In the genomic region with DNA sequence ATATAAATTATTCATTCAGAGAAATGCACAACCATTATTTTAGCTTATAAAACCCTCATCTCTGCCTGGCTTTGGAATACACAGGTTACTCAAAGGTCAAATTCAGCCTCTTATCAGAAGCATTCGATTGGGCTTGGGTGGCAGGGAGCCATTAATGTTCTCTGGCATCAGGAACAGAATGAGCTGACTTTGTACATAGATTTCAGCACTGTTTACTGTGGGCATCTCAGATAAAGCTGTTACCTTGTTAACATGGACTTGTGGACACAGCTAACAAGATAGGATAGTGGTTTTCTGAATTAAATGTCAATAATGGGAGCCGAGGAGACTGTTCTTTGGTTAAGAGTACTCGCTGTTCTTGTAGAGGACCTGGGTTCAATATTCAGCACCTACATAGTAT, we compare ENCODE assay signal across 16 mouse cellular contexts. TPM values are rescaled to one million over a fixed set of nuclear protein-coding genes. Genes with fewer than 3 reads are reported as not detected.
DNase-seq lines count a peak whose midpoint lies in the region; ATAC-seq and TF ChIP-seq lines count a peak whose summit lies in the region.
"Not testable (repeated sequence)": the region's sequence is repeated elsewhere in the genome, so short reads cannot be mapped to it uniquely, and the experiment has no call there.
"Had no signal": no experiment of that assay in that cellular context is flagged by ENCODE, and none has a peak within 500 bp of the region (broad histone marks: within the 10 kb centered on the region; RNA-seq: fewer than 3 reads in every experiment).

No protein-coding gene starts in this region.

- 14% methylated on average over 3 of the region's 3 CpGs for WGBS in liver, adult 2 months
- 44% methylated on average over 3 of the region's 3 CpGs for WGBS in liver, embryonic 16.5 days (ENCODE audit: insufficient replicate concordance)
- WGBS in liver, postnatal 0 days (ENCODE audit: insufficient replicate concordance): 48% methylated on average over 3 of the region's 3 CpGs

- not testable (repeated sequence) for TF ChIP-seq POLR2A in liver, adult 2 months (IDR thresholded peaks at IDR 0.05; ENCODE audit: extremely low read depth, insufficient read depth, low read length)

- not testable (repeated sequence) for H3K4me2 ChIP-seq in liver, embryonic 16.5 days (ENCODE audit: low read depth, low read length); liver, postnatal 0 days (ENCODE audit: low read depth, low read length)

- peak; percentile 6 for DNase-seq in adrenal gland, adult 2 months
- peak; percentile 94 for DNase-seq in liver, adult 2 months (ENCODE audit: extremely low read depth, low read depth, low spot score)
- not testable (repeated sequence) for DNase-seq in liver, postnatal 0 days

- not testable (repeated sequence) for H3K4me1 ChIP-seq in liver, adult 2 months (ENCODE audit: control insufficient read depth, insufficient read depth, low read length); liver, embryonic 16.5 days (ENCODE audit: control insufficient read depth, low read depth, low read length); liver, postnatal 0 days (ENCODE audit: insufficient read depth)

- H3K27me3 ChIP-seq in liver, adult 2 months (ENCODE audit: control insufficient read depth, insufficient read depth, low read length); liver, embryonic 16.5 days (ENCODE audit: control insufficient read depth, insufficient read depth, low read depth, low read length); liver, postnatal 0 days (ENCODE audit: insufficient read depth, low read length): not testable (repeated sequence)

- H3K9ac ChIP-seq in liver, adult 2 months (ENCODE audit: low read depth, low read length); liver, embryonic 16.5 days (ENCODE audit: low read depth, low read length); liver, postnatal 0 days (replicated peaks): not testable (repeated sequence)

- TF ChIP-seq EP300 in liver, postnatal 0 days (IDR thresholded peaks at IDR 0.05; ENCODE audit: low read depth): peak; percentile 63

- TF ChIP-seq CTCF in liver, adult 2 months (IDR thresholded peaks at IDR 0.05; ENCODE audit: low read depth, low read length); liver, postnatal 0 days (IDR thresholded peaks at IDR 0.05; ENCODE audit: low read depth): not testable (repeated sequence)

- H3K9me3 ChIP-seq in liver, embryonic 16.5 days (replicated peaks; ENCODE audit: control insufficient read depth, low read length); liver, postnatal 0 days (ENCODE audit: low read length): not testable (repeated sequence)

- H3K27ac ChIP-seq in liver, adult 2 months (replicated peaks; ENCODE audit: insufficient read depth, low read depth, low read length); liver, embryonic 16.5 days (ENCODE audit: low read length); liver, postnatal 0 days (ENCODE audit: low read depth): not testable (repeated sequence)

- peak; percentile 24; the same call in 1 of the 2 replicates for ATAC-seq in liver, embryonic 16.5 days (ENCODE audit: low read depth)
- ATAC-seq in liver, postnatal 0 days: peak; percentile 91

- not testable (repeated sequence) for H3K4me3 ChIP-seq in liver, adult 2 months (ENCODE audit: insufficient read depth, low read depth, low read length); liver, embryonic 16.5 days (ENCODE audit: low read depth, low read length); liver, postnatal 0 days (ENCODE audit: low read depth, low read length)

- H3K36me3 ChIP-seq in liver, adult 2 months (ENCODE audit: control insufficient read depth, insufficient read depth, low read length); liver, embryonic 16.5 days (ENCODE audit: control insufficient read depth, insufficient read depth); liver, postnatal 0 days (replicated peaks; ENCODE audit: insufficient read depth, low read length): not testable (repeated sequence)

- not testable (repeated sequence) for H3K79me2 ChIP-seq in liver, adult 2 months (ENCODE audit: control insufficient read depth, insufficient read depth, low read length)

RNA-seq across cellular contexts. Expression of a gene that starts 17.6 kb away (rescaled TPM):
- total RNA-seq in adrenal gland, adult 2 months (2021): 1 to 10 TPM in 1 of 2 experiments, not detected in 1; 4.6 TPM
- polyA plus RNA-seq in adrenal gland, adult 2 months (2012; rRNA removed): not detected in 2 replicates
- 7.7 and 1,953 TPM in 2 replicates for total RNA-seq in liver, adult 2 months (2014; rRNA removed)
- polyA plus RNA-seq in liver, adult 2 months (2012; rRNA removed): 114 and 560 TPM in 2 replicates
- 0.26 and 0.34 TPM in 2 replicates for polyA plus RNA-seq in liver, embryonic 16.5 days (2015; fragmentation: Nextera tagmentation; extraction: Ambion mirVana)
- polyA plus RNA-seq in liver, postnatal 0 days (2015; fragmentation: Nextera tagmentation; extraction: Ambion mirVana): 188 and 236 TPM in 2 replicates
- total RNA-seq: adrenal gland, postnatal 25 days; adrenal gland, postnatal 36 days; CH12.LX; ES-E14; MEL had no signal
- polyA plus RNA-seq: activated CD4-positive, CD25-positive, alpha-beta regulatory T cell, adult 4 months; brain, embryonic 14.5 days; C2C12; CD4-positive, CD25-positive, alpha-beta regulatory T cell, adult 4 months; cerebellum, adult 2 months; G1E; Patski had no signal

Comparison
In these comparisons a context has a peak if more than half of its experiments do, and no peak if none do; other contexts are left out.
1. RNA of a gene that starts 17.6 kb away (polyA plus RNA-seq): 188 to 236 TPM in liver, postnatal 0 days and 114 to 560 TPM in liver, adult 2 months; 0.26 to 0.34 TPM in liver, embryonic 16.5 days and not detected in adrenal gland, adult 2 months; every median in the first group is over 10 times any median in the second.